Mouse (Mus musculus): ENCODE data around the gene Olfr1223. TPM values are rescaled to one million over a fixed set of nuclear protein-coding genes. Genes with fewer than 3 reads are reported as not detected.

Gene Olfr1223
- polyA plus RNA-seq (2012; rRNA removed): not detected in 2 replicates

GRCm38 (mm10) chr2:89151460-89151859, at the start of gene Olfr1223:
Olfr1223 (minus strand) TSS chr2:89151560.

GRCm38 (mm10) chr2:89199948-89200347, 48.6 kb upstream of the Olfr1223 start, which contains the start of gene Olfr1226:
Olfr1226 (minus strand) TSS chr2:89200048.

GRCm38 (mm10) chr2:89174569-89174968, 23.2 kb upstream of the Olfr1223 start, which contains the start of gene Olfr1225:
Olfr1225 (minus strand) TSS chr2:89174669.

GRCm38 (mm10) chr2:89163991-89164390, 12.6 kb upstream of the Olfr1223 start, which contains the start of gene Olfr1224-ps1:
Olfr1224-ps1 (minus strand) TSS chr2:89164091.

GRCm38 (mm10) chr2:89132954-89133353, 18.4 kb downstream of the Olfr1223 start, which contains the start of gene Olfr1222:
Olfr1222 (minus strand) TSS chr2:89133054.

GRCm38 (mm10) chr2:89117183-89117582, 34.2 kb downstream of the Olfr1223 start, which contains the start of gene Olfr1221:
Olfr1221 (minus strand) TSS chr2:89117283.

GRCm38 (mm10) chr2:89106735-89107134, 44.6 kb downstream of the Olfr1223 start, which contains the start of gene Olfr1220:
Olfr1220 (minus strand) TSS chr2:89106835.

Other genes with a start within 250 kb of the Olfr1223 start
- gene Olfr1208, start 249.2 kb downstream of the Olfr1223 start, polyA plus RNA-seq (2012; rRNA removed): not detected in 2 replicates
- gene Olfr1209, start 236.4 kb downstream of the Olfr1223 start, polyA plus RNA-seq (2012; rRNA removed): not detected in 2 replicates
- not detected in 2 replicates for gene Olfr1211, start 213.4 kb downstream of the Olfr1223 start, polyA plus RNA-seq (2012; rRNA removed)
- gene Olfr1212, start 197.6 kb downstream of the Olfr1223 start, polyA plus RNA-seq (2012; rRNA removed): not detected in 2 replicates
- not detected in 2 replicates for gene Gm13762, start 171.3 kb downstream of the Olfr1223 start, polyA plus RNA-seq (2012; rRNA removed)
- not detected in 2 replicates for gene Olfr1214, start 158.9 kb downstream of the Olfr1223 start, polyA plus RNA-seq (2012; rRNA removed)
- not detected in 2 replicates for gene Olfr1215, start 144.6 kb downstream of the Olfr1223 start, polyA plus RNA-seq (2012; rRNA removed)
- gene Olfr1216, start 133.2 kb downstream of the Olfr1223 start, polyA plus RNA-seq (2012; rRNA removed): not detected in 2 replicates
- gene Olfr1217, start 119.5 kb downstream of the Olfr1223 start, polyA plus RNA-seq (2012; rRNA removed): not detected in 2 replicates
- gene Olfr1218, start 90.4 kb downstream of the Olfr1223 start, polyA plus RNA-seq (2012; rRNA removed): not detected in 2 replicates
- not detected in 2 replicates for gene Olfr1219, start 68.0 kb downstream of the Olfr1223 start, polyA plus RNA-seq (2012; rRNA removed)
- gene Olfr1220, start 44.7 kb downstream of the Olfr1223 start, polyA plus RNA-seq (2012; rRNA removed): not detected in 2 replicates
- gene Olfr1221, start 34.3 kb downstream of the Olfr1223 start, polyA plus RNA-seq (2012; rRNA removed): not detected in 2 replicates
- not detected in 2 replicates for gene Olfr1222, start 18.5 kb downstream of the Olfr1223 start, polyA plus RNA-seq (2012; rRNA removed)
- not detected in 2 replicates for gene Olfr1224-ps1, start 12.5 kb upstream of the Olfr1223 start, polyA plus RNA-seq (2012; rRNA removed)
- gene Olfr1225, start 23.1 kb upstream of the Olfr1223 start, polyA plus RNA-seq (2012; rRNA removed): not detected in 2 replicates
- gene Olfr1226, start 48.5 kb upstream of the Olfr1223 start, polyA plus RNA-seq (2012; rRNA removed): not detected in 2 replicates
- gene Olfr1228, start 102.5 kb upstream of the Olfr1223 start, polyA plus RNA-seq (2012; rRNA removed): not detected in 2 replicates
- not detected in 2 replicates for gene Olfr1229, start 136.5 kb upstream of the Olfr1223 start, polyA plus RNA-seq (2012; rRNA removed)
- not detected in 2 replicates for gene Olfr1230, start 145.7 kb upstream of the Olfr1223 start, polyA plus RNA-seq (2012; rRNA removed)
- not detected in 2 replicates for gene Olfr1231, start 155.5 kb upstream of the Olfr1223 start, polyA plus RNA-seq (2012; rRNA removed)
- not detected in 2 replicates for gene Olfr1232, start 178.1 kb upstream of the Olfr1223 start, polyA plus RNA-seq (2012; rRNA removed)
- not detected in 2 replicates for gene Olfr1233, start 190.8 kb upstream of the Olfr1223 start, polyA plus RNA-seq (2012; rRNA removed)
- not detected in 2 replicates for gene Olfr1234, start 213.3 kb upstream of the Olfr1223 start, polyA plus RNA-seq (2012; rRNA removed)